Mouse (Mus musculus) 416B (cell line): ENCODE results near the gene H2-Eb2.
A peak's percentile ranks its signal among the peaks of the same experiment; 100 is the strongest.

ENCODE experiments used
- DNase-seq: peaks from one replicate; pipeline ENCODE4 v3.0.0; 2011; ENCODE audit warnings: low read depth

H2-Eb2 gene

GRCm38 (mm10) chr17:34362954-34363546 lies 37.6 kb downstream of the H2-Eb2 start:
- no peak for DNase-seq

- peak; percentile 18 for DNase-seq
Observed at GRCm38 (mm10) chr17:34363676-34364310, 38.3 kb downstream of the H2-Eb2 start.

- DNase-seq = no peak
Observed at GRCm38 (mm10) chr17:34365031-34365430, 39.6 kb downstream of the H2-Eb2 start.

GRCm38 (mm10) chr17:34370563-34370962 lies 45.1 kb downstream of the H2-Eb2 start:
- no peak for DNase-seq

GRCm38 (mm10) chr17:34373055-34373709 lies 47.7 kb downstream of the H2-Eb2 start:
- DNase-seq = no peak

GRCm38 (mm10) chr17:34376847-34377246 lies 51.4 kb downstream of the H2-Eb2 start, which contains the start of gene Btnl1:
Btnl1 (plus strand) TSS chr17:34377132.
- DNase-seq = no peak

DNA sequence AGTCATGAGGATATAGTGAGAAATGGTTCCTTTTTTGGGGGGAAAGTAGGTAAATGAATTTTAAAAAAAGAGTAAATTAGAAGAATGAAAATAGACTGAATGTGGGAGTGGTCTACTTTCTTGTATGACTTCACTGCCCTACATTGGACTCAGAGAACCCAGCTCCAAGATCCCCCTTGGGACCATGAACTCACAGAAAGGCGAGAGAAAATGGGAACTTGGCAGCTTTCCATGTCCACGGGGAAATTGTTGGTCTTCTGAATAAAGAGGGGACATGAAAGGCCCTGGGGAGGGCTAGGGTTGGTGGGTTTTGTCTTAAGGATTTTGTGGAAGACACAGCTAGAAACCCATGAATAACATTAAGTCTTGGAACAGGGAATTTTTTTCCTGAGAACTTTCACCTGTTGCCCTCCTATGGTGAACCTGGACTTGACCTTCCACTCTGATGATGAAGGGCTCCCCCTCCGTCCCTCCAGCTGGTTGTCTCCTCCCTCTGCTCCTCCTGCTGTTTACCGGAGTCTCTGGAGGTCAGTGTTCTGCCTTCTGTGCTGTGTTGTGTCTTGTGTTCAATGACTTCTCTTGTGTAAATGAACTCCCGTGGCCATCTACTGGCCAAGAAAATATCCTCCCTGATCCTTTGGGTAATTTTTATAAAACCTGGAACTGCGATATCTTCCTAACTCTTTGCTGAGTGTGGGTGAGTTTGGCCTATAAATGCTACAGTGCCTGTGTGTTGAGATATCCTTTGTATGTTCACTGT lies 52.2 kb downstream of the H2-Eb2 start:
- no peak for DNase-seq

DNA sequence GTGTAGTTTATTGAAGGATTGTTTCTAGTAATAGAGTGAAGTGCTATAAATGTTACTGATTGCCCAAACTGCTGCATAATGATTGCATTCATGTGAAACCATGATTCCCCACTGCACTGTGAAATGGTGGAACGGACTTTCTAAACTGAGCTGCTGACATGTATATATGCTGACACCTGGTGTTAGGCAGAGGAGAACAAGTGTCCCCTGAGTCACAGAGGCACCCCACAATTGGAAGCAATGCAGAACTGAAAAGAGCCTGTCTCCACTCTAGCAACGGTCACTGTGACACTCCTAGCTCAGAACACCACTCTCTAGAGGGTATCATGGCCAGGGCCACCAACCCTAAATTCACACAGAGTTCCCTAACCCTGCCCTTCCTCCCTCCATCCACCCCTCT lies 53.3 kb downstream of the H2-Eb2 start:
- DNase-seq = no peak

DNA sequence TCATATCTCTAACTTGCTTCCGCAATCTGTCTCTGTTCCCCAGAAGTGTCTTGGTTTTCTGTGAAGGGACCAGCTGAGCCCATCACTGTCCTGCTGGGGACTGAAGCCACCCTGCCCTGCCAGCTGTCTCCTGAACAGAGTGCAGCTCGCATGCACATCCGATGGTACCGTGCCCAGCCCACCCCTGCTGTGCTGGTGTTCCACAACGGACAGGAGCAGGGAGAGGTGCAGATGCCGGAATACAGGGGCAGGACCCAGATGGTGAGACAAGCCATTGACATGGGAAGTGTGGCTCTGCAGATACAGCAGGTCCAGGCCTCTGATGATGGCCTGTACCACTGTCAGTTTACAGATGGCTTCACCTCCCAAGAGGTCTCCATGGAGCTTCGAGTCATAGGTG lies 54.0 kb downstream of the H2-Eb2 start:
- DNase-seq = no peak

DNA sequence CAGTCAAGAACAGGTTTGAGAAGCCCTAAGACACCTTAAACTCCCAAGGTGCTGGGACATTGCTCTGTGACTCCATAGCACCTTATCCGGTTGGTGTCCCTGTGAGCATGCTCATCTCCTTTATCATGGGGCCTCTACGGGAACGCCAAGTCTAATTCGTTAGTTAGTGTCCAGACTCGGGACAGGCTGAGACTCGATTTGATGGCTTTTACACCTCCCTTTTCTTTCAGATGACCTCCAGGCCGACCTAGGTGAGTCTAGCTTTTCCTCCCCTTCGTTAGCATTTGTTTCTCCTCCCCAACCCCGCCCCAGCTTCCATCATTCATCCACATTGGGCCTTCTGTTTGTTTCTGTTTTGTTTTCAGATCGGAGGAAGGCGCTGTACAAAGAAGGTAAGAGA lies 56.4 kb downstream of the H2-Eb2 start:
- DNase-seq = no peak

DNA sequence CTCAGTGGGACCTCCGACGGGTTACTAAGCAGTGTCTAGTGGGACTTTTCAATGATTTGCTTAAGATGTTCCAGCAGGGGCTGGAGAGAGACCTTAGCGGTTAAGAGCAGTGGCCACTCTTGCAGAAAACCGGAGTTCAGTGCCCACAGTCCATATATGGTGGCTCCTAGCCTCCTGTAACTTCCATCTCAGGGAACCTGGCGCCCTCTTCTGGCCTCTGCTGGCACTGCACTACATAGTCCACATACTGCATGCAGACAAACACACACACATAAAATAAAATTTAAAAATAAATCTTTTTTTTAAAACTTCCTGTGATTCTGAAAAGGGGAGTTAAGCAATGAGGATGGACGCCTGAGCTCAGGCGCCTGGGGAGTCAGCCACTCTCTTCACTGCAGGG lies 57.7 kb downstream of the H2-Eb2 start:
- DNase-seq = peak; percentile 51

GRCm38 (mm10) chr17:34384699-34385098 lies 59.2 kb downstream of the H2-Eb2 start:
- no peak for DNase-seq

- DNase-seq = no peak
Observed at GRCm38 (mm10) chr17:34386656-34387055, 61.2 kb downstream of the H2-Eb2 start.

- peak; percentile 54 for DNase-seq
Observed at GRCm38 (mm10) chr17:34388513-34388912, 63.0 kb downstream of the H2-Eb2 start.
